ENCODE assay signal across 9 mouse cellular contexts in genomic region chr7:142169836-142170235, GRCm38 (mm10). TPM values are rescaled to one million over a fixed set of nuclear protein-coding genes. Genes with fewer than 3 reads are reported as not detected.
A peak's percentile ranks its signal among the peaks of the same experiment; 100 is the strongest.
DNase-seq lines count a peak whose midpoint lies in the region; ATAC-seq and TF ChIP-seq lines count a peak whose summit lies in the region.
"Had no signal": no experiment of that assay in that cellular context is flagged by ENCODE, and none has a peak within 500 bp of the region (broad histone marks: within the 10 kb centered on the region; RNA-seq: fewer than 3 reads in every experiment).

No protein-coding gene starts in this region.

- no peak for ATAC-seq in erythroid progenitor cell, adult 5-6 weeks (replicated peaks; ENCODE audit: low FRiP score, poor library complexity, severe bottlenecking)

- no peak overlapping the region for H3K27ac ChIP-seq in left cerebral cortex, adult 2 months
- H3K27ac ChIP-seq: heart, embryonic 10.5 days had no signal

- H3K4me3 ChIP-seq in left cerebral cortex, adult 2 months, result no peak overlapping the region
- H3K4me3 ChIP-seq: heart, embryonic 10.5 days had no signal

- DNase-seq in left cerebral cortex, adult 2 months (ENCODE audit: extremely low spot score in 1 of 2, low spot score in 2 of 2), result no peak
- DNase-seq in left cerebral cortex, postnatal 25 days (ENCODE audit: low spot score in 2 of 2), result no peak
- DNase-seq in ES-CJ7 (ENCODE audit: low read depth, low spot score) (peak; percentile 31), WW6 (ENCODE audit: low read depth, low spot score) (peak; percentile 11)
- peak; percentile 13 for DNase-seq in lung, postnatal 36 days
- no peak for DNase-seq in adrenal gland, adult 18-20 months (ENCODE audit: low spot score in 2 of 2)
- DNase-seq: kidney, postnatal 4 days had no signal

- intact Hi-C loops in left cerebral cortex, adult 2 months (cut with DNase I), result loop anchor here (5.0 kb wide), 1 partner anchor 153 kb away; no protein-coding TSS in a partner anchor
- intact Hi-C loops in left cerebral cortex, postnatal 25 days (cut with DNase I), result loop anchor here (5.0 kb wide), 1 partner anchor 103 kb away; no protein-coding TSS in a partner anchor

- peak; percentile 62 for TF ChIP-seq CTCF in left cerebral cortex, adult 2 months (IDR thresholded peaks at IDR 0.05)

RNA-seq across cellular contexts. Expression of gene Gm4553, which starts 4.3 kb away (rescaled TPM):
- total RNA-seq in left cerebral cortex, adult 2 months (2021), result not detected
- not detected for total RNA-seq in left cerebral cortex, postnatal 25 days (2021)
- total RNA-seq in erythroid progenitor cell, adult 5-6 weeks (2015; ENCODE audit: low replicate concordance), result not detected in 2 replicates
- not detected in 2 replicates for total RNA-seq in erythroid progenitor cell, adult 5-6 weeks (2017; ENCODE audit: low replicate concordance)
- total RNA-seq in adrenal gland, adult 18-20 months (2021), result not detected

RNA-seq across cellular contexts. Expression of gene Krtap5-2, which starts 6.0 kb away (rescaled TPM):
- total RNA-seq in left cerebral cortex, adult 2 months (2021), result not detected
- not detected for total RNA-seq in left cerebral cortex, postnatal 25 days (2021)
- total RNA-seq in erythroid progenitor cell, adult 5-6 weeks (2015; ENCODE audit: low replicate concordance), result not detected in 2 replicates
- total RNA-seq in erythroid progenitor cell, adult 5-6 weeks (2017; ENCODE audit: low replicate concordance), result not detected in 2 replicates
- not detected for total RNA-seq in adrenal gland, adult 18-20 months (2021)

RNA-seq across cellular contexts. Expression of gene Gm29735, which starts 12.9 kb away (rescaled TPM):
- not detected for total RNA-seq in left cerebral cortex, adult 2 months (2021)
- total RNA-seq in left cerebral cortex, postnatal 25 days (2021), result not detected
- total RNA-seq in erythroid progenitor cell, adult 5-6 weeks (2015; ENCODE audit: low replicate concordance), result not detected in 2 replicates
- total RNA-seq in erythroid progenitor cell, adult 5-6 weeks (2017; ENCODE audit: low replicate concordance), result not detected in 2 replicates
- total RNA-seq in adrenal gland, adult 18-20 months (2021), result not detected

RNA-seq across cellular contexts. Expression of gene Gm10153, which starts 20.4 kb away (rescaled TPM):
- not detected for total RNA-seq in left cerebral cortex, adult 2 months (2021)
- total RNA-seq in left cerebral cortex, postnatal 25 days (2021), result not detected
- not detected in 2 replicates for total RNA-seq in erythroid progenitor cell, adult 5-6 weeks (2015; ENCODE audit: low replicate concordance)
- total RNA-seq in erythroid progenitor cell, adult 5-6 weeks (2017; ENCODE audit: low replicate concordance), result not detected in 2 replicates
- not detected for total RNA-seq in adrenal gland, adult 18-20 months (2021)

RNA-seq across cellular contexts. Expression of gene Gm45337, which starts 25.4 kb away (rescaled TPM):
- not detected for total RNA-seq in left cerebral cortex, adult 2 months (2021)
- not detected for total RNA-seq in left cerebral cortex, postnatal 25 days (2021)
- total RNA-seq in erythroid progenitor cell, adult 5-6 weeks (2015; ENCODE audit: low replicate concordance), result not detected in 2 replicates
- total RNA-seq in erythroid progenitor cell, adult 5-6 weeks (2017; ENCODE audit: low replicate concordance), result not detected in 2 replicates
- total RNA-seq in adrenal gland, adult 18-20 months (2021), result not detected

Comparison
In these comparisons a context has a peak if more than half of its experiments do, and no peak if none do; other contexts are left out.
1. DNase-seq: peak in ES-CJ7 (single experiment), WW6 (single experiment) and lung, postnatal 36 days (single experiment); none in left cerebral cortex, adult 2 months (0 of 2), left cerebral cortex, postnatal 25 days (0 of 2) and adrenal gland, adult 18-20 months (0 of 2).